Mouse (Mus musculus) activated CD4-positive, CD25-positive, alpha-beta regulatory T cell, adult 4 months (primary cell): ENCODE measurements around the gene Psg17. TPM values are rescaled to one million over a fixed set of nuclear protein-coding genes. Genes with fewer than 3 reads are reported as not detected.
"Not testable (repeated sequence)": the region's sequence is repeated elsewhere in the genome, so short reads cannot be mapped to it uniquely, and the experiment has no call there.

Experiments
- ATAC-seq: one replicate; pipeline ENCODE4 v1.8.0; 2017
- polyA plus RNA-seq, 2 experiments: library from polyadenylated mRNA; unstranded; fragments of 100-300 nt; shearing (Covaris generic); gene quantifications; one replicate each; pipeline ENCODE4 v1.2.1; 2017

Gene Psg17
- not detected for polyA plus RNA-seq

GRCm38 (mm10) chr7:18821507-18821906 is at the start of gene Psg17:
Gene Psg17 (minus strand): TSS chr7:18821607.
- no peak for ATAC-seq

GRCm38 (mm10) chr7:18871031-18871430 is 49.6 kb upstream of the Psg17 start, which contains the start of gene Pglyrp1:
Gene Pglyrp1 (plus strand): TSS chr7:18871331.
- not testable (repeated sequence) for ATAC-seq

- no peak for ATAC-seq
Observed at GRCm38 (mm10) chr7:18868491-18868890, 47.1 kb upstream of the Psg17 start.

GRCm38 (mm10) chr7:18862801-18863200 is 41.4 kb upstream of the Psg17 start:
- no peak for ATAC-seq

GRCm38 (mm10) chr7:18858310-18858916 is 37.0 kb upstream of the Psg17 start:
- no peak for ATAC-seq

GRCm38 (mm10) chr7:18848395-18848794 is 27.0 kb upstream of the Psg17 start:
- ATAC-seq, result no peak

- ATAC-seq, result no peak
Observed at GRCm38 (mm10) chr7:18844811-18845210, 23.4 kb upstream of the Psg17 start.

GRCm38 (mm10) chr7:18841174-18841567 is 19.8 kb upstream of the Psg17 start:
- no peak for ATAC-seq

- ATAC-seq, result peak; percentile 92
Observed at GRCm38 (mm10) chr7:18840386-18841173, 19.2 kb upstream of the Psg17 start.

GRCm38 (mm10) chr7:18839865-18840264 is 18.5 kb upstream of the Psg17 start, which contains the start of gene Mill2:
Gene Mill2 (plus strand): TSS chr7:18839966.
- no peak for ATAC-seq

GRCm38 (mm10) chr7:18832298-18832697 is 10.9 kb upstream of the Psg17 start:
- no peak for ATAC-seq

GRCm38 (mm10) chr7:18829545-18829944 is 8.1 kb upstream of the Psg17 start:
- ATAC-seq, result no peak

- no peak for ATAC-seq
Observed at GRCm38 (mm10) chr7:18828592-18828991, 7.2 kb upstream of the Psg17 start.

- no peak for ATAC-seq
Observed at GRCm38 (mm10) chr7:18827792-18828546, 6.6 kb upstream of the Psg17 start.

GRCm38 (mm10) chr7:18818301-18818700 is 3.1 kb downstream of the Psg17 start:
- no peak for ATAC-seq

- ATAC-seq, result no peak
Observed at GRCm38 (mm10) chr7:18803526-18803925, 17.9 kb downstream of the Psg17 start.

GRCm38 (mm10) chr7:18799129-18799528 is 22.3 kb downstream of the Psg17 start:
- no peak for ATAC-seq

GRCm38 (mm10) chr7:18798420-18798819 is 23.0 kb downstream of the Psg17 start, which contains the start of gene Psg19:
Gene Psg19 (minus strand): TSS chr7:18798520.
- no peak for ATAC-seq

- not testable (repeated sequence) for ATAC-seq
Observed at GRCm38 (mm10) chr7:18790671-18791070, 30.7 kb downstream of the Psg17 start.

- not testable (repeated sequence) for ATAC-seq
Observed at GRCm38 (mm10) chr7:18781301-18781700, 40.1 kb downstream of the Psg17 start.

- ATAC-seq, result no peak
Observed at GRCm38 (mm10) chr7:18779337-18779781, 42.0 kb downstream of the Psg17 start.
